Mouse (Mus musculus): Measurements from ENCODE around the gene Prrg4. TPM values are rescaled to one million over a fixed set of nuclear protein-coding genes. Genes with fewer than 3 reads are reported as not detected.
"Not testable (repeated sequence)": the region's sequence is repeated elsewhere in the genome, so short reads cannot be mapped to it uniquely, and the experiment has no call there.

Gene Prrg4
- 6.0 TPM in 2 replicates for polyA plus RNA-seq (2015; fragmentation: Nextera tagmentation; extraction: Ambion mirVana)

GRCm38 (mm10) chr2:104849276-104849990 is at the start of gene Prrg4:
Prrg4 (minus strand) TSS chr2:104849876.
- Histone ChIP-seq H3K36me3 (no peaks in the 10 kb centered on the region), H3K4me1 (no peaks in the 10 kb centered on the region), H3K4me2 (peak within 1 kb of the TSS; percentile 94), H3K27ac (peak within 1 kb of the TSS; percentile 59), H3K9me3 (no peaks in the 10 kb centered on the region), H3K27me3 (replicated peaks) (no peaks in the 10 kb centered on the region), H3K4me3 (replicated peaks) (peak within 1 kb of the TSS; percentile 54), H3K9ac (peak within 1 kb of the TSS; percentile 43; the same call in 1 of the 2 replicates)
- WGBS, result under 1% methylated on average over 60 of the region's 62 CpGs
- peak; percentile 89 for ATAC-seq (ENCODE audit: insufficient read depth, low FRiP score, low read depth)

- Histone ChIP-seq H3K9ac (no peak overlapping the region), H3K4me3 (replicated peaks) (no peak overlapping the region), H3K9me3 (no peaks in the 10 kb centered on the region), H3K27ac (no peak overlapping the region), H3K4me1 (no peaks in the 10 kb centered on the region), H3K4me2 (no peak overlapping the region), H3K27me3 (replicated peaks) (no peaks in the 10 kb centered on the region), H3K36me3 (no peaks in the 10 kb centered on the region)
- WGBS, result 26% methylated on average over 10 of the region's 10 CpGs
- no peak for ATAC-seq (ENCODE audit: insufficient read depth, low FRiP score, low read depth)
Measured at GRCm38 (mm10) chr2:104887882-104888566, 38.3 kb upstream of the Prrg4 start.

- 60% methylated on average over 2 of the region's 2 CpGs for WGBS
- not testable (repeated sequence) for H3K9ac ChIP-seq; H3K27ac ChIP-seq; H3K4me1 ChIP-seq; H3K9me3 ChIP-seq; H3K4me2 ChIP-seq; H3K36me3 ChIP-seq; ATAC-seq (ENCODE audit: insufficient read depth, low FRiP score, low read depth); H3K4me3 ChIP-seq (replicated peaks); H3K27me3 ChIP-seq (replicated peaks)
Measured at GRCm38 (mm10) chr2:104887331-104887730, 37.7 kb upstream of the Prrg4 start.

GRCm38 (mm10) chr2:104886109-104886508 is 36.4 kb upstream of the Prrg4 start:
- ATAC-seq (ENCODE audit: insufficient read depth, low FRiP score, low read depth), result no peak
- H3K9me3 ChIP-seq, result no peaks in the 10 kb centered on the region
- H3K4me3 ChIP-seq (replicated peaks), result no peak overlapping the region
- H3K4me1 ChIP-seq, result no peaks in the 10 kb centered on the region
- H3K27me3 ChIP-seq (replicated peaks), result no peaks in the 10 kb centered on the region
- H3K9ac ChIP-seq, result no peak overlapping the region
- H3K36me3 ChIP-seq, result no peaks in the 10 kb centered on the region
- 90% methylated on average over 18 of the region's 18 CpGs for WGBS
- H3K27ac ChIP-seq, result no peak overlapping the region
- no peak overlapping the region for H3K4me2 ChIP-seq

GRCm38 (mm10) chr2:104878794-104879193 is 29.1 kb upstream of the Prrg4 start:
- H3K27ac ChIP-seq, result no peak overlapping the region
- H3K9me3 ChIP-seq, result no peaks in the 10 kb centered on the region
- H3K27me3 ChIP-seq (replicated peaks), result no peaks in the 10 kb centered on the region
- no peak overlapping the region for H3K4me2 ChIP-seq
- no peak overlapping the region for H3K4me3 ChIP-seq (replicated peaks)
- no peaks in the 10 kb centered on the region for H3K36me3 ChIP-seq
- WGBS, result 77% methylated on average over 8 of the region's 8 CpGs
- no peak overlapping the region for H3K9ac ChIP-seq
- no peaks in the 10 kb centered on the region for H3K4me1 ChIP-seq
- ATAC-seq (ENCODE audit: insufficient read depth, low FRiP score, low read depth), result no peak

GRCm38 (mm10) chr2:104869101-104869500 is 19.4 kb upstream of the Prrg4 start:
- Histone ChIP-seq H3K4me1 (no peaks in the 10 kb centered on the region), H3K4me3 (replicated peaks) (no peak overlapping the region), H3K9me3 (no peaks in the 10 kb centered on the region), H3K27ac (no peak overlapping the region), H3K27me3 (replicated peaks) (no peaks in the 10 kb centered on the region), H3K4me2 (no peak overlapping the region), H3K9ac (no peak overlapping the region), H3K36me3 (no peaks in the 10 kb centered on the region)
- ATAC-seq (ENCODE audit: insufficient read depth, low FRiP score, low read depth), result no peak
- 61% methylated on average over 3 of the region's 3 CpGs for WGBS

- Histone ChIP-seq H3K27ac (no peak within 1 kb of the TSS), H3K9ac (no peak within 1 kb of the TSS), H3K4me1 (no peaks in the 10 kb centered on the region), H3K4me2 (no peak within 1 kb of the TSS), H3K9me3 (no peaks in the 10 kb centered on the region), H3K4me3 (replicated peaks) (no peak within 1 kb of the TSS), H3K36me3 (no peaks in the 10 kb centered on the region), H3K27me3 (replicated peaks) (no peaks in the 10 kb centered on the region)
- no peak for ATAC-seq (ENCODE audit: insufficient read depth, low FRiP score, low read depth)
- WGBS, result 86% methylated on average over 13 of the region's 13 CpGs
Measured at GRCm38 (mm10) chr2:104867282-104867855, 17.7 kb upstream of the Prrg4 start, which contains the start of gene Ccdc73. Ccdc73 (plus strand) TSS chr2:104867805.

- H3K4me3 ChIP-seq (replicated peaks), result no peak overlapping the region
- no peaks in the 10 kb centered on the region for H3K4me1 ChIP-seq
- 79% methylated on average over 4 of the region's 4 CpGs for WGBS
- no peaks in the 10 kb centered on the region for H3K36me3 ChIP-seq
- no peak overlapping the region for H3K27ac ChIP-seq
- no peak overlapping the region for H3K4me2 ChIP-seq
- no peak for ATAC-seq (ENCODE audit: insufficient read depth, low FRiP score, low read depth)
- no peaks in the 10 kb centered on the region for H3K9me3 ChIP-seq
- H3K27me3 ChIP-seq (replicated peaks), result no peaks in the 10 kb centered on the region
- no peak overlapping the region for H3K9ac ChIP-seq
Measured at GRCm38 (mm10) chr2:104864176-104864860, 14.6 kb upstream of the Prrg4 start.

- Histone ChIP-seq H3K9ac (no peak overlapping the region), H3K4me1 (no peaks in the 10 kb centered on the region), H3K4me3 (replicated peaks) (no peak overlapping the region), H3K4me2 (no peak overlapping the region), H3K9me3 (no peaks in the 10 kb centered on the region), H3K27me3 (replicated peaks) (no peaks in the 10 kb centered on the region), H3K27ac (no peak overlapping the region), H3K36me3 (no peaks in the 10 kb centered on the region)
- 73% methylated on average over 10 of the region's 10 CpGs for WGBS
- ATAC-seq (ENCODE audit: insufficient read depth, low FRiP score, low read depth), result no peak
Measured at GRCm38 (mm10) chr2:104860426-104860825, 10.8 kb upstream of the Prrg4 start.

GRCm38 (mm10) chr2:104859060-104859459 is 9.4 kb upstream of the Prrg4 start:
- H3K4me3 ChIP-seq (replicated peaks), result no peak overlapping the region
- H3K27me3 ChIP-seq (replicated peaks), result no peaks in the 10 kb centered on the region
- WGBS, result 43% methylated on average over 5 of the region's 5 CpGs
- peak; percentile 63; the same call in 1 of the 2 replicates for ATAC-seq (ENCODE audit: insufficient read depth, low FRiP score, low read depth)
- no peaks in the 10 kb centered on the region for H3K36me3 ChIP-seq
- H3K4me2 ChIP-seq, result no peak overlapping the region
- no peak overlapping the region for H3K27ac ChIP-seq
- H3K4me1 ChIP-seq, result no peaks in the 10 kb centered on the region
- H3K9me3 ChIP-seq, result no peaks in the 10 kb centered on the region
- no peak overlapping the region for H3K9ac ChIP-seq

GRCm38 (mm10) chr2:104858083-104858482 is 8.4 kb upstream of the Prrg4 start:
- H3K9ac ChIP-seq; H3K4me3 ChIP-seq (replicated peaks); H3K9me3 ChIP-seq; H3K36me3 ChIP-seq; H3K4me1 ChIP-seq; H3K4me2 ChIP-seq; ATAC-seq (ENCODE audit: insufficient read depth, low FRiP score, low read depth); H3K27ac ChIP-seq; H3K27me3 ChIP-seq (replicated peaks): not testable (repeated sequence)
- WGBS, result 88% methylated on average over 3 of the region's 3 CpGs

- H3K4me2 ChIP-seq, result no peak overlapping the region
- ATAC-seq (ENCODE audit: insufficient read depth, low FRiP score, low read depth), result no peak
- no peak overlapping the region for H3K27ac ChIP-seq
- H3K9me3 ChIP-seq, result no peaks in the 10 kb centered on the region
- no peaks in the 10 kb centered on the region for H3K36me3 ChIP-seq
- no peaks in the 10 kb centered on the region for H3K4me1 ChIP-seq
- H3K4me3 ChIP-seq (replicated peaks), result no peak overlapping the region
- H3K27me3 ChIP-seq (replicated peaks), result no peaks in the 10 kb centered on the region
- 50% methylated on average over 1 of the region's 1 CpGs for WGBS
- H3K9ac ChIP-seq, result no peak overlapping the region
Measured at GRCm38 (mm10) chr2:104856218-104856617, 6.5 kb upstream of the Prrg4 start.
